Mouse (Mus musculus): ENCODE measurements around the gene Gm49345. TPM values are rescaled to one million over a fixed set of nuclear protein-coding genes. Genes with fewer than 3 reads are reported as not detected.
A peak's percentile ranks its signal among the peaks of the same experiment; 100 is the strongest.
"Not testable (repeated sequence)": the region's sequence is repeated elsewhere in the genome, so short reads cannot be mapped to it uniquely, and the experiment has no call there.

The Gm49345 gene
- 0.40 TPM in 1 of 2 replicates, not detected in the other for polyA plus RNA-seq (2015; fragmentation: Nextera tagmentation; extraction: Ambion mirVana)

GRCm38 (mm10) chr13:67637294-67638007 lies at the start of gene Gm49345, which contains the start of gene Zfp729a:
TSS of gene Gm49345 (minus strand) at chr13:67637769.
TSS of gene Zfp729a (minus strand) at chr13:67637791.
- Histone ChIP-seq H3K27me3 (no peaks in the 10 kb centered on the region), H3K36me3 (replicated peaks) (no peaks in the 10 kb centered on the region), H3K4me3 (replicated peaks) (peak within 1 kb of the TSS; percentile 75), H3K4me1 (replicated peaks) (no peaks in the 10 kb centered on the region; the same call in 1 of the 2 replicates), H3K4me2 (peak within 1 kb of the TSS; percentile 66), H3K27ac (replicated peaks) (peak within 1 kb of the TSS; percentile 41; the same call in 1 of the 2 replicates), H3K9ac (peak within 1 kb of the TSS; percentile 66), H3K9me3 (replicated peaks) (no peaks in the 10 kb centered on the region)
- WGBS (ENCODE audit: insufficient replicate concordance), result under 1% methylated on average over 19 of the region's 19 CpGs
- ATAC-seq (ENCODE audit: insufficient read depth), result peak; percentile 95

GRCm38 (mm10) chr13:67686971-67687370 lies 49.4 kb upstream of the Gm49345 start, which contains the start of gene Zfp738:
TSS of gene Zfp738 (minus strand) at chr13:67687071.
- H3K4me3 ChIP-seq (replicated peaks), result no peak within 1 kb of the TSS
- WGBS (ENCODE audit: insufficient replicate concordance), result 62% methylated on average over 4 of the region's 4 CpGs

GRCm38 (mm10) chr13:67683841-67684240 lies 46.3 kb upstream of the Gm49345 start:
- H3K4me3 ChIP-seq (replicated peaks), result peak overlapping the region; percentile 70
- not testable (repeated sequence) for H3K9ac ChIP-seq; ATAC-seq (ENCODE audit: insufficient read depth); H3K36me3 ChIP-seq (replicated peaks); H3K27me3 ChIP-seq; H3K9me3 ChIP-seq (replicated peaks); H3K27ac ChIP-seq (replicated peaks); H3K4me1 ChIP-seq (replicated peaks)
- 64% methylated on average over 2 of the region's 2 CpGs for WGBS (ENCODE audit: insufficient replicate concordance)
- peak overlapping the region; percentile 72 for H3K4me2 ChIP-seq

More at GRCm38 (mm10) chr13:67686971-67687370, 49.4 kb upstream of the Gm49345 start, which contains the start of gene Zfp738:
- Histone ChIP-seq H3K27me3 (no peaks in the 10 kb centered on the region), H3K36me3 (replicated peaks) (no peaks in the 10 kb centered on the region), H3K9ac (no peak within 1 kb of the TSS), H3K4me2 (no peak within 1 kb of the TSS), H3K9me3 (replicated peaks) (no peaks in the 10 kb centered on the region), H3K27ac (replicated peaks) (no peak within 1 kb of the TSS), H3K4me1 (replicated peaks) (peaks cover 4% of the 10 kb centered on the region; the same call in 1 of the 2 replicates)
- ATAC-seq (ENCODE audit: insufficient read depth), result no peak

GRCm38 (mm10) chr13:67682959-67683735 lies 45.6 kb upstream of the Gm49345 start:
- Histone ChIP-seq H3K4me3 (replicated peaks) (peak overlapping the region; percentile 70), H3K9ac (peak overlapping the region; percentile 60), H3K4me2 (peak overlapping the region; percentile 72)
- H3K4me1 ChIP-seq (replicated peaks); H3K36me3 ChIP-seq (replicated peaks); H3K27me3 ChIP-seq; H3K9me3 ChIP-seq (replicated peaks); H3K27ac ChIP-seq (replicated peaks): not testable (repeated sequence)
- peak; percentile 98 for ATAC-seq (ENCODE audit: insufficient read depth)
- 8% methylated on average over 16 of the region's 16 CpGs for WGBS (ENCODE audit: insufficient replicate concordance)

GRCm38 (mm10) chr13:67674902-67675301 lies 37.3 kb upstream of the Gm49345 start:
- 42% methylated on average over 2 of the region's 2 CpGs for WGBS (ENCODE audit: insufficient replicate concordance)
- H3K4me1 ChIP-seq (replicated peaks), result no peaks in the 10 kb centered on the region
- H3K4me2 ChIP-seq, result no peak overlapping the region
- no peak overlapping the region for H3K9ac ChIP-seq
- no peaks in the 10 kb centered on the region for H3K27me3 ChIP-seq
- no peaks in the 10 kb centered on the region for H3K9me3 ChIP-seq (replicated peaks)
- no peak overlapping the region for H3K27ac ChIP-seq (replicated peaks)
- no peak overlapping the region for H3K4me3 ChIP-seq (replicated peaks)
- no peak for ATAC-seq (ENCODE audit: insufficient read depth)
- H3K36me3 ChIP-seq (replicated peaks), result peaks cover 6% of the 10 kb centered on the region; the same call in 1 of the 2 replicates

- no peak overlapping the region for H3K27ac ChIP-seq (replicated peaks)
- no peak for ATAC-seq (ENCODE audit: insufficient read depth)
- 42% methylated on average over 3 of the region's 3 CpGs for WGBS (ENCODE audit: insufficient replicate concordance)
- no peaks in the 10 kb centered on the region for H3K36me3 ChIP-seq (replicated peaks)
- H3K4me1 ChIP-seq (replicated peaks), result no peaks in the 10 kb centered on the region
- H3K9me3 ChIP-seq (replicated peaks), result no peaks in the 10 kb centered on the region
- no peaks in the 10 kb centered on the region for H3K27me3 ChIP-seq
- no peak overlapping the region for H3K9ac ChIP-seq
- no peak overlapping the region for H3K4me2 ChIP-seq
- no peak overlapping the region for H3K4me3 ChIP-seq (replicated peaks)
Observed at GRCm38 (mm10) chr13:67652496-67652895, 14.9 kb upstream of the Gm49345 start.

GRCm38 (mm10) chr13:67610108-67610507 lies 27.5 kb downstream of the Gm49345 start:
- no peaks in the 10 kb centered on the region for H3K36me3 ChIP-seq (replicated peaks)
- H3K4me3 ChIP-seq (replicated peaks), result no peak overlapping the region; the same call in 1 of the 2 replicates
- H3K9ac ChIP-seq, result no peak overlapping the region
- H3K27me3 ChIP-seq, result no peaks in the 10 kb centered on the region
- ATAC-seq (ENCODE audit: insufficient read depth), result no peak
- peak overlapping the region; percentile 71; the same call in 1 of the 2 replicates for H3K4me2 ChIP-seq
- 72% methylated on average over 4 of the region's 4 CpGs for WGBS (ENCODE audit: insufficient replicate concordance)
- 0 out of 2 replicates have a peak, but pooled peaks cover 3% of the 10 kb centered on the region for H3K9me3 ChIP-seq (replicated peaks)
- H3K27ac ChIP-seq (replicated peaks), result no peak overlapping the region
- peaks cover 7% of the 10 kb centered on the region for H3K4me1 ChIP-seq (replicated peaks)

- H3K27ac ChIP-seq (replicated peaks), result peak within 1 kb of the TSS; percentile 61; the same call in 1 of the 2 replicates
- H3K9ac ChIP-seq, result peak within 1 kb of the TSS; percentile 65
- ATAC-seq (ENCODE audit: insufficient read depth), result peak; percentile 87
- no peaks in the 10 kb centered on the region for H3K27me3 ChIP-seq
- WGBS (ENCODE audit: insufficient replicate concordance), result under 1% methylated on average over 20 of the region's 20 CpGs
- H3K4me2 ChIP-seq, result peak within 1 kb of the TSS; percentile 71
- H3K36me3 ChIP-seq (replicated peaks), result no peaks in the 10 kb centered on the region
- peak within 1 kb of the TSS; percentile 76 for H3K4me3 ChIP-seq (replicated peaks)
- peaks cover 7% of the 10 kb centered on the region for H3K4me1 ChIP-seq (replicated peaks)
- H3K9me3 ChIP-seq (replicated peaks), result 0 out of 2 replicates have a peak, but pooled peaks cover 3% of the 10 kb centered on the region
Observed at GRCm38 (mm10) chr13:67609066-67609876, 28.3 kb downstream of the Gm49345 start, which contains the start of gene Zfp729b. TSS of gene Zfp729b (minus strand) at chr13:67609707.

- ATAC-seq (ENCODE audit: insufficient read depth), result no peak
- H3K27me3 ChIP-seq, result no peaks in the 10 kb centered on the region
- H3K9ac ChIP-seq, result no peak overlapping the region
- H3K27ac ChIP-seq (replicated peaks), result no peak overlapping the region
- no peaks in the 10 kb centered on the region for H3K4me1 ChIP-seq (replicated peaks)
- H3K4me2 ChIP-seq, result no peak overlapping the region
- H3K9me3 ChIP-seq (replicated peaks), result no peaks in the 10 kb centered on the region
- no peak overlapping the region for H3K4me3 ChIP-seq (replicated peaks)
- WGBS (ENCODE audit: insufficient replicate concordance), result 62% methylated on average over 5 of the region's 5 CpGs
- H3K36me3 ChIP-seq (replicated peaks), result no peaks in the 10 kb centered on the region
Observed at GRCm38 (mm10) chr13:67572591-67573189, 64.9 kb downstream of the Gm49345 start.

GRCm38 (mm10) chr13:67553730-67554129 lies 83.8 kb downstream of the Gm49345 start, which contains the start of gene Zfp748:
TSS of gene Zfp748 (minus strand) at chr13:67553830.
- no peak for ATAC-seq (ENCODE audit: insufficient read depth)
- H3K36me3 ChIP-seq (replicated peaks), result no peaks in the 10 kb centered on the region
- H3K9ac ChIP-seq, result peak within 1 kb of the TSS; percentile 67
- H3K9me3 ChIP-seq (replicated peaks), result no peaks in the 10 kb centered on the region
- peak within 1 kb of the TSS; percentile 69 for H3K4me2 ChIP-seq
- H3K27me3 ChIP-seq, result no peaks in the 10 kb centered on the region
- H3K4me1 ChIP-seq (replicated peaks), result peaks cover 24% of the 10 kb centered on the region
- peak within 1 kb of the TSS; percentile 68 for H3K4me3 ChIP-seq (replicated peaks)
- WGBS (ENCODE audit: insufficient replicate concordance), result 62% methylated on average over 4 of the region's 4 CpGs
- peak within 1 kb of the TSS; percentile 75 for H3K27ac ChIP-seq (replicated peaks)
